Mouse (Mus musculus) small intestine, adult 2 months (tissue): ENCODE results near the gene Patj.

ENCODE experiments used
- CTCF ChIP-seq: fragments of 200-500 bp; IDR thresholded peaks from 2 replicates; pipeline ENCODE4 v1.5.1; 2012; ENCODE audit warnings: low read depth, mild to moderate bottlenecking, control low read depth, inconsistent platforms, low read length, moderate library complexity, mixed read lengths; ENCODE audit not compliant: insufficient replicate concordance, insufficient read length; ENCODE audit errors: extremely low read depth
- POLR2A ChIP-seq: fragments of 200-500 bp; IDR thresholded peaks from 2 replicates; pipeline ENCODE4 v1.6.1; 2012; ENCODE audit warnings: low read depth, mild to moderate bottlenecking, control low read depth, inconsistent platforms, low read length, moderate library complexity

DNA sequence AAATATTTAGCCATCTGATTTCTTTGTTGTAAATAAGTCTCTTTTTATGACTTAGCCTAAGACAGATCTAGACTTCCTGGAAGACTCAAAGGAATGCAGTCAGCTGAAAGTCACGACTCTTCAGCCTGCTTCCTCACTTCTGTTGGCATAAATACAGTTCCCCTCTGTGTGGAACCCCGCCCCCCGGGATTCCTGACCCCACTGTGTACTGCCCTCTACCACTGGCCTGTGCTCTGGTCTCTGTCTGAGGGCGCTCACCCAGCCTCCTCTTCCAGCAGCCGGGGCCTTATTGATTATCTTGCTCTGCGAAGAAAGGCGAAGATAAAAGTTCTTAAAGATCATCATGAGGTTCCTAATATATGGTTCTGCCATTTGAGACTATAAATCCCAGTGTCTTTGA lies 258.1 kb downstream of the Patj start:
- TF ChIP-seq CTCF (no peak), POLR2A (no peak)
